Mouse (Mus musculus): Measurements from ENCODE around the gene Muc1. TPM values are rescaled to one million over a fixed set of nuclear protein-coding genes. Genes with fewer than 3 reads are reported as not detected.

The Muc1 gene
- polyA plus RNA-seq, 1 experiment from 2014 or later = 212 TPM

DNA sequence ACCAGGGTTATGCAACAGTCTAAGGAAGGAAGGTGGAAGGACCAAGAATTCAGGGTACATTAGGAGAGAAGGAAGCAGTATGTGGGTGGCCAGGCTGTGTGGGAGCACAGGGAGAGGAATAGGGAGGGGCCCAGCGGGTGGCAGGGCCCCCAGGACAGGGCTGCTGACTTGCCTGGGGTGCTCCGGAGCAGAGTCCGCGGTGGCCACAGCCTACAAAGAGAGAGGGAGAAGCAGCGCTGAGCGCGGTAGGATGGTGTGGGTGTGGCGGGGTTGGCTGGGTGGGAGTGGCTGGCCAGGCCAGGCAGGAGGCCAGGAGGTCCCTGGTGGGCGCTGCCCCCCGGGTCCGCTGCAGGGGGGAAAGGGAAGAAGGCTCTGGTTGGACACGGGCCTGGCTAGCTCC is 9.6 kb downstream of the Muc1 start:
- Histone ChIP-seq H3K4me1 (replicated peaks; ENCODE audit: control insufficient read depth, insufficient read depth) (no peaks in the 10 kb centered on the region), H3K27me3 (ENCODE audit: control insufficient read depth, insufficient read depth, low read length) (no peaks in the 10 kb centered on the region), H3K4me2 (replicated peaks; ENCODE audit: low read depth) (0 out of 2 replicates have a peak overlapping the region, but pooled peaks have one; percentile 3), H3K9ac (ENCODE audit: low read length) (no peak overlapping the region), H3K27ac (replicated peaks) (peak overlapping the region; percentile 18; the same call in 1 of the 2 replicates), H3K9me3 (ENCODE audit: control insufficient read depth, low read length) (no peaks in the 10 kb centered on the region), H3K4me3 (ENCODE audit: low read depth, low read length) (no peak overlapping the region), H3K36me3 (ENCODE audit: control insufficient read depth, insufficient read depth, low read length) (no peaks in the 10 kb centered on the region)
- no peak for TF ChIP-seq EP300 (optimal IDR thresholded peaks at IDR 0.05)
- no peak for TF ChIP-seq CTCF (IDR thresholded peaks at IDR 0.05; ENCODE audit: low read depth)
- 43% methylated on average over 9 of the region's 12 CpGs for WGBS
- DNase-seq (ENCODE audit: low spot score) = peak; percentile 75
- peak; percentile 12; the same call in 1 of the 2 replicates for ATAC-seq (ENCODE audit: low FRiP score, low TSS enrichment)

DNA sequence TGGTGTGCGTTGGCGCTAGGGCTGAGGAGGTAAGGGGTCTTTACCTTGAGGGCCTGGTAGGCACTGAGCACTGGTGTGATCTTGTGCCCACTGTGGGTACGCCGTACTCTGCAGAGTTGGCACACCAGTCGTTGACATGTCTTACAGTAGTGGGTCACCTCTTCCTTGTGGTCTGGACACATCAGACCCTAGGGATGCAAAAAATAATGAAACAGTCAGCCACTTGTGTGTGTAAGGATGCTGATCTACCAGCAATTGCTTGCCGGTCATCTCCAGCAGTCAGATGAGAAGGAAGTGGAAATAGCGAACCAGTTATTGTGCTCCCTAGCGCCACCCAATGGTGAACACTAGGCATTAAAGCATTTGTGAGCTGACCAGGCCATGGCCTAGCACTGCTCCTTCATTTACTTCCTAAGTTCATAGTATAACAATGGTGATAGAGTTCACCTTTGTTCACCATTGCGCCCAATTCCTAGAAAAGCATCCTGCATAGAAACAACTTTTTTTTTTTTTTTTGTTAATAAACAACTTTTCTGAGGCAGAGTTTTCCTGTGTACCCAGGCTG is 13.6 kb downstream of the Muc1 start:
- no peaks in the 10 kb centered on the region for H3K9me3 ChIP-seq (ENCODE audit: control insufficient read depth, low read length)
- H3K27ac ChIP-seq (replicated peaks) = no peak overlapping the region
- no peak overlapping the region for H3K4me3 ChIP-seq (ENCODE audit: low read depth, low read length)
- WGBS = 67% methylated on average over 9 of the region's 9 CpGs
- H3K9ac ChIP-seq (ENCODE audit: low read length) = no peak overlapping the region
- peak; percentile 86 for TF ChIP-seq CTCF (IDR thresholded peaks at IDR 0.05; ENCODE audit: low read depth)
- TF ChIP-seq EP300 (optimal IDR thresholded peaks at IDR 0.05) = no peak
- peaks cover 4% of the 10 kb centered on the region; the same call in 1 of the 2 replicates for H3K4me1 ChIP-seq (replicated peaks; ENCODE audit: control insufficient read depth, insufficient read depth)
- no peak overlapping the region for H3K4me2 ChIP-seq (replicated peaks; ENCODE audit: low read depth)
- ATAC-seq (ENCODE audit: low FRiP score, low TSS enrichment) = peak; percentile 25
- no peaks in the 10 kb centered on the region for H3K36me3 ChIP-seq (ENCODE audit: control insufficient read depth, insufficient read depth, low read length)
- DNase-seq (ENCODE audit: low spot score) = peak; percentile 84
- H3K27me3 ChIP-seq (ENCODE audit: control insufficient read depth, insufficient read depth, low read length) = no peaks in the 10 kb centered on the region

DNA sequence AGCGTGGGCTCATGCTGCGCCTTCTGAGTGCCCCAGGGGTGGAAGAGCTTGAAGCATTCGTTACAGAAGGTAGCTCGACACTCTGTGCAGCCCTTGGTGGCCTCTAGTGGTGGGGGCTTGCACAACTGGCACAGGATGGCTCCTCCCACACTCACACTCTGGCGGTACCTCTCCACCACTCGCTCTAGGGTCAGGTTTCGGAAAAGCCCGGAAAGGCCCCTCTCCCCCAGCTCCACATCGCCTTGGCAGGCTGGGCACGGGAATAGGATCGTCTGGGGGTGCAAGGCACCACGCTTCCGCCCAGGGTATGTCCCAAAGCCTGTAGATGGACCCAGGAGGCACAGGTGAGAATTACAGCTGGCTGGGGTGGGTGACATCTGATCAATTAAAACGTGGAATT is 14.8 kb downstream of the Muc1 start:
- peak; percentile 83 for DNase-seq (ENCODE audit: low spot score)
- H3K27ac ChIP-seq (replicated peaks) = no peak overlapping the region
- H3K9me3 ChIP-seq (ENCODE audit: control insufficient read depth, low read length) = no peaks in the 10 kb centered on the region
- no peak for TF ChIP-seq EP300 (optimal IDR thresholded peaks at IDR 0.05)
- peak; percentile 68 for TF ChIP-seq CTCF (IDR thresholded peaks at IDR 0.05; ENCODE audit: low read depth)
- peak; percentile 48 for ATAC-seq (ENCODE audit: low FRiP score, low TSS enrichment)
- no peak overlapping the region for H3K4me3 ChIP-seq (ENCODE audit: low read depth, low read length)
- WGBS = 25% methylated on average over 14 of the region's 14 CpGs
- H3K36me3 ChIP-seq (ENCODE audit: control insufficient read depth, insufficient read depth, low read length) = no peaks in the 10 kb centered on the region
- no peak overlapping the region for H3K4me2 ChIP-seq (replicated peaks; ENCODE audit: low read depth)
- H3K9ac ChIP-seq (ENCODE audit: low read length) = peak overlapping the region; percentile 8; the same call in 1 of the 2 replicates
- H3K4me1 ChIP-seq (replicated peaks; ENCODE audit: control insufficient read depth, insufficient read depth) = peaks cover 4% of the 10 kb centered on the region; the same call in 1 of the 2 replicates
- no peaks in the 10 kb centered on the region for H3K27me3 ChIP-seq (ENCODE audit: control insufficient read depth, insufficient read depth, low read length)

- Histone ChIP-seq H3K4me2 (replicated peaks; ENCODE audit: low read depth) (peak overlapping the region; percentile 90), H3K9ac (ENCODE audit: low read length) (no peak overlapping the region), H3K36me3 (ENCODE audit: control insufficient read depth, insufficient read depth, low read length) (no peaks in the 10 kb centered on the region), H3K4me3 (ENCODE audit: low read depth, low read length) (peak overlapping the region; percentile 58), H3K27me3 (ENCODE audit: control insufficient read depth, insufficient read depth, low read length) (no peaks in the 10 kb centered on the region), H3K27ac (replicated peaks) (no peak overlapping the region), H3K9me3 (ENCODE audit: control insufficient read depth, low read length) (no peaks in the 10 kb centered on the region), H3K4me1 (replicated peaks; ENCODE audit: control insufficient read depth, insufficient read depth) (peaks cover 4% of the 10 kb centered on the region; the same call in 1 of the 2 replicates)
- DNase-seq (ENCODE audit: low spot score) (peak; percentile 58), ATAC-seq (ENCODE audit: low FRiP score, low TSS enrichment) (peak; percentile 33)
- WGBS = 20% methylated on average over 25 of the region's 25 CpGs
- TF ChIP-seq CTCF (IDR thresholded peaks at IDR 0.05; ENCODE audit: low read depth) (peak; percentile 54), EP300 (optimal IDR thresholded peaks at IDR 0.05) (no peak)
Observed at GRCm38 (mm10) chr3:89244158-89244981, 15.5 kb downstream of the Muc1 start.

- 2% methylated on average over 14 of the region's 26 CpGs for WGBS
- peak overlapping the region; percentile 58 for H3K4me3 ChIP-seq (ENCODE audit: low read depth, low read length)
- no peaks in the 10 kb centered on the region for H3K9me3 ChIP-seq (ENCODE audit: control insufficient read depth, low read length)
- ATAC-seq (ENCODE audit: low FRiP score, low TSS enrichment) (no peak), DNase-seq (ENCODE audit: low spot score) (peak; percentile 51)
- H3K36me3 ChIP-seq (ENCODE audit: control insufficient read depth, insufficient read depth, low read length) = no peaks in the 10 kb centered on the region
- no peaks in the 10 kb centered on the region for H3K27me3 ChIP-seq (ENCODE audit: control insufficient read depth, insufficient read depth, low read length)
- no peak overlapping the region for H3K27ac ChIP-seq (replicated peaks)
- TF ChIP-seq EP300 (optimal IDR thresholded peaks at IDR 0.05) (no peak), CTCF (IDR thresholded peaks at IDR 0.05; ENCODE audit: low read depth) (no peak)
- peak overlapping the region; percentile 41; the same call in 1 of the 2 replicates for H3K9ac ChIP-seq (ENCODE audit: low read length)
- peak overlapping the region; percentile 90 for H3K4me2 ChIP-seq (replicated peaks; ENCODE audit: low read depth)
- peaks cover 4% of the 10 kb centered on the region; the same call in 1 of the 2 replicates for H3K4me1 ChIP-seq (replicated peaks; ENCODE audit: control insufficient read depth, insufficient read depth)
Observed at GRCm38 (mm10) chr3:89244982-89245687, 16.3 kb downstream of the Muc1 start.

All from stomach, postnatal 0 days (tissue).